Mouse (Mus musculus): ENCODE data around the gene S1pr4. TPM values are rescaled to one million over a fixed set of nuclear protein-coding genes. Genes with fewer than 3 reads are reported as not detected.
A peak's percentile ranks its signal among the peaks of the same experiment; 100 is the strongest.

S1pr4 gene
- total and polyA plus RNA-seq, 2 experiments from 2014 or later = 0.39 TPM; not detected in 1

DNA sequence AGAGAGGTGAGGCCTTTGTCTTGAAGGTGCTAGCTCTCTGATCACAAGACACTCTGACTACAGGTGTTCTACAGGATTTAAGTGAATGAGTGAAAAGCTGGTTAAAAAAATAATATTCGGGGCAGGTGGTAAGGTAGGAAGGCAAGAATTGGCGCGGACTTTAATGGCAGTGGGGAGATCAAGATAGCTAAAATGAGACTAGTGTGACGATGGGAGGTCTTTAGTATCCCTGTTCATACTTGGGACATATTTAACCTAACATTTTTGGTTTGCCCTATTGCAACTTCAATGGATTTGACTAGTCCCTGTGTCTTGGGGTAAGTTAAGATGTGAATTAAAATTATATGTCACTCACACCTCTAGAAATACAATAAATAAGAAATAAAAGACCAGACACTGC, 3.0 kb downstream of the S1pr4 start:
- Histone ChIP-seq H3K4me2 (ENCODE audit: low read depth) (peak overlapping the region; percentile 51), H3K4me3 (ENCODE audit: low read depth, low read length) (peak overlapping the region; percentile 81), H3K36me3 (ENCODE audit: insufficient read depth) (peaks cover 11% of the 10 kb centered on the region), H3K9me3 (ENCODE audit: low read length) (no peaks in the 10 kb centered on the region), H3K27ac (ENCODE audit: low read depth, low read length) (peak overlapping the region; percentile 66), H3K9ac (peak overlapping the region; percentile 91), H3K27me3 (ENCODE audit: insufficient read depth, low read length) (no peaks in the 10 kb centered on the region), H3K4me1 (ENCODE audit: insufficient read depth) (peaks cover 14% of the 10 kb centered on the region)
- ATAC-seq (no peak), DNase-seq (no peak)
- no peak for TF ChIP-seq CTCF (IDR thresholded peaks at IDR 0.05; ENCODE audit: low read depth)
- 28% methylated on average over 4 of the region's 4 CpGs for WGBS

- 0 out of 2 replicates have a peak, but pooled peaks have one; percentile 0 for TF ChIP-seq CTCF (IDR thresholded peaks at IDR 0.05; ENCODE audit: low read depth)
- peak; percentile 98 for ATAC-seq
- Histone ChIP-seq H3K4me3 (ENCODE audit: low read depth, low read length) (peak within 1 kb of the TSS; percentile 81), H3K27me3 (ENCODE audit: insufficient read depth, low read length) (no peaks in the 10 kb centered on the region), H3K9me3 (ENCODE audit: low read length) (no peaks in the 10 kb centered on the region), H3K9ac (peak within 1 kb of the TSS; percentile 91), H3K36me3 (ENCODE audit: insufficient read depth) (peaks cover 17% of the 10 kb centered on the region), H3K27ac (ENCODE audit: low read depth, low read length) (peak within 1 kb of the TSS; percentile 85), H3K4me1 (ENCODE audit: insufficient read depth) (peaks cover 14% of the 10 kb centered on the region), H3K4me2 (ENCODE audit: low read depth) (peak within 1 kb of the TSS; percentile 94)
- WGBS = under 1% methylated on average over 45 of the region's 45 CpGs
- peak; percentile 99 for DNase-seq
Measured at GRCm38 (mm10) chr10:81496264-81496901, 3.5 kb downstream of the S1pr4 start, which contains the start of gene Ncln. Gene Ncln, minus strand, starts transcription at chr10:81496392.

DNA sequence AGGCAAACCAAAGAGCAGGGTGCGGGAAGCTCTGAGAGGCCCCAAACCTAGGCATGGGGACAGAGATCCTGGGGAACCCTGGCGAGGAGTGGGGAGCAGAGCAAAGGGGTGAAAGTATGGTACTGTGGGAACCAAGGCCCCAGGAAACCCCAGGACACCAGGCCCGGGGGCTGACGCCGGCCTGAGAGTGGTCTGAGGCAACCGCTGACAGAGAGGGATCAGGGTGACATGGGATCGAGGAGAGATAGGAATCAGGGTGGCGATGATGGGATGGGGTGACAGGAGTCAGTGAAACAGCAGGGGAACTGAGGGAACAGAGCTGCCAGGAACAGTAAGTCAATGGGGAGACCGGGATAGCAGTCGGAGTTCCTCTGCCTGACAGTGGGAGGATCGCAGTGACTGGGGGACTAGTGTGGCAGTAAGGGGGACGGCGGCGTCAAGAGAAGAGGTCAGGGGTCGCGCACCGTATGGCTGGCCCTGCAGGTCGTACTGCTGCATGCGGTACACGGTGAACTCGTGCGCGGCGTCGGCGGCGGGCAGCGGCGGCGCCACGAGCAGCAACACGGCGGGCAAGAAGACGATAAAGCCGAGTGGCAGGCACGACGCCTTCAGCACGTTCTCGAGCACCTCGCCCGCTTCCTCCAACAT, 4.2 kb downstream of the S1pr4 start:
- TF ChIP-seq CTCF (IDR thresholded peaks at IDR 0.05; ENCODE audit: low read depth) = no peak
- no peak for DNase-seq
- 2% methylated on average over 41 of the region's 41 CpGs for WGBS
- peak overlapping the region; percentile 81 for H3K4me3 ChIP-seq (ENCODE audit: low read depth, low read length)
- peak overlapping the region; percentile 94 for H3K4me2 ChIP-seq (ENCODE audit: low read depth)
- H3K9me3 ChIP-seq (ENCODE audit: low read length) = no peaks in the 10 kb centered on the region
- no peaks in the 10 kb centered on the region for H3K27me3 ChIP-seq (ENCODE audit: insufficient read depth, low read length)
- peaks cover 24% of the 10 kb centered on the region for H3K36me3 ChIP-seq (ENCODE audit: insufficient read depth)
- H3K9ac ChIP-seq = peak overlapping the region; percentile 91
- H3K4me1 ChIP-seq (ENCODE audit: insufficient read depth) = peaks cover 14% of the 10 kb centered on the region
- peak; percentile 43 for ATAC-seq
- H3K27ac ChIP-seq (ENCODE audit: low read depth, low read length) = peak overlapping the region; percentile 85

DNA sequence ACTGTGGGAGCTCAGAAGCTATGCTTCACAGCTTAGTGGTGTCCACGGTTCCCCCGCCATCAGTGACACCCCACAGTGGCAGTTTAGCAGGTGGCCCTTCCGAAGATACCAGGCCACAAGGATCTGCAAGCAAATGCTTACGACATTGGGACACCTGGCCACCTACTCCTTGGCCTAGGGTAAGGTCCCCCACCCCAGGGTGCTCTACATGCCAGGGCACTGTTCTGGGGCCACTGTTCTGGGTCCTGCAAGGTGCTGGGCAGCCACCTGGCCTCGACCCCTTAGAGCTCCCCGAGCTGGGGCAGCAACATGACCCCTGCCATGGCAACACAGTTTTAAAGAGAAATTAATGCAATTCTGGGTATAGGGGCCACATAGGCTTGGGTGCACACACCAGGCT, 4.8 kb downstream of the S1pr4 start:
- DNase-seq (no peak), ATAC-seq (no peak)
- Histone ChIP-seq H3K27ac (ENCODE audit: low read depth, low read length) (no peak overlapping the region), H3K4me2 (ENCODE audit: low read depth) (peak overlapping the region; percentile 94), H3K27me3 (ENCODE audit: insufficient read depth, low read length) (no peaks in the 10 kb centered on the region), H3K9me3 (ENCODE audit: low read length) (no peaks in the 10 kb centered on the region), H3K4me1 (ENCODE audit: insufficient read depth) (peaks cover 14% of the 10 kb centered on the region), H3K4me3 (ENCODE audit: low read depth, low read length) (peak overlapping the region; percentile 81), H3K9ac (peak overlapping the region; percentile 91), H3K36me3 (ENCODE audit: insufficient read depth) (peaks cover 29% of the 10 kb centered on the region)
- no peak for TF ChIP-seq CTCF (IDR thresholded peaks at IDR 0.05; ENCODE audit: low read depth)
- WGBS = 73% methylated on average over 6 of the region's 6 CpGs

DNA sequence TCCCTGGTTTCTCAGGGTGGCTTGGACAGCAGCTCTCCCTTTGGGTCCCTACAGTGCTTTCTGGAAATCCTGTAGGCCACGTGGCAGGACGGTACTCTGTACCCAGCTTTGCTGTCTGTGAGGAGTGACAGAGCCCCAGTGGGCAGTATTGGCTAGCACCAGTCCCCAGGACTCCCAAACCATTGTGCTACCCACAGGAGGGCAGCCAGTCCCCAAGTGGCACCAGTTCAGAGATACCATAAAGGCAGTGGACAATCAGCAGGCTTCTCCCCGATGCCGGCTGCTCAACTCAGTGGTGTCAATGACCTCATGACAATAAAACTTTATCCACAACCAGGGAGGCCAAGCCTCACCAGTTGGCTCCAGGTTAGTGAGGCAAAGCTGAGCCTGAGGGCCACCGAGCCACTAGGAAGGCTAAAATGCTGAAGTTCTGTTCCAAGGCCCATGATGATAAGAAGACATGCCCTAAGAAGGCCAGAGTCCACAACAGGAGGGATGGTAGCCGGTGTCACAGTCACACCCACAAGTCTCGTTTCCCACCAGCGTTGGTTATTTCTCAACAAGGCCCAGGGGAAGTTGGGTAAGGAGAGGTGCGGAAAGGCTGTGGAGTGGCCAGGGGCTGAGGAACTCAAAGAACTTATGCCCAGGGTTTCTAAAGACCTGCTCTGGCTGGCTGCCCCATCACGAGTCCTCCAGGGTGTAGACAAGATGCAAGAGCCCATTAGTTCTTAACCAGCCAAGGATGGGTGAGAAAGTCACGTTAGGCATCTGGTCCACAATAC, 5.5 kb downstream of the S1pr4 start:
- no peaks in the 10 kb centered on the region for H3K9me3 ChIP-seq (ENCODE audit: low read length)
- H3K4me2 ChIP-seq (ENCODE audit: low read depth) = peak overlapping the region; percentile 94; the same call in 1 of the 2 replicates
- peaks cover 36% of the 10 kb centered on the region for H3K36me3 ChIP-seq (ENCODE audit: insufficient read depth)
- H3K9ac ChIP-seq = no peak overlapping the region
- no peak overlapping the region for H3K4me3 ChIP-seq (ENCODE audit: low read depth, low read length)
- H3K27me3 ChIP-seq (ENCODE audit: insufficient read depth, low read length) = no peaks in the 10 kb centered on the region
- ATAC-seq (no peak), DNase-seq (no peak)
- H3K27ac ChIP-seq (ENCODE audit: low read depth, low read length) = no peak overlapping the region
- 88% methylated on average over 11 of the region's 11 CpGs for WGBS
- peaks cover 14% of the 10 kb centered on the region for H3K4me1 ChIP-seq (ENCODE audit: insufficient read depth)
- no peak for TF ChIP-seq CTCF (IDR thresholded peaks at IDR 0.05; ENCODE audit: low read depth)

DNA sequence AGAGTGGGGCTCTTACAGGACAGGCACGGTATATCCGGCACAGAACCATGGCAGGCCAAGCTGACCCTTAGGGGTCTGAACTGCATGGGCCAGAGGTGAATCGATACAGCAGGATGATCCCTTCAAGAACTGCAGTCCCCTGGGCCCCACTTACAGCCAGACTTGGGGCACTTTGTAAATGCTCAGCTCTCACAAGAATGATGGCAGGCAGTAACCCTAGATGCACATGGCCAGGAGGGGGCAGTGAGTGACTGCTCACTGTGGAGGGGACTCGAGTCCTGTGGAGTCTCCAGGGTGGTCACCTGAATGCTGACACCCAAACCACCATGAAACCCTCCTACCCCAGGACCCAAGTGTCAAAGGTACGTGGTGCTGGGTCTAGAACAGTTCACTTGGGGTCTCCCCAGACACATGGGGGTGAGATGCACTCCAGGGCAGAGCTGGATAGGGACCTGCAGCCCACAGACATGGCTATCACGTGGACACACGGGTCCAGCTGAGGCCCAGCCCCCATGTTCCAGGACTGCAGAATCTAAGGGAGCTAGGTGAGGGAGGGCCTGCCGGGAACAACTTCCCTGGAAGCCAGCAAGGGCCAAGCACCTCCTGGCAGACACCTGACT, 6.2 kb downstream of the S1pr4 start:
- no peaks in the 10 kb centered on the region for H3K9me3 ChIP-seq (ENCODE audit: low read length)
- DNase-seq (no peak), ATAC-seq (no peak)
- WGBS = 83% methylated on average over 8 of the region's 8 CpGs
- H3K9ac ChIP-seq = no peak overlapping the region
- H3K4me2 ChIP-seq (ENCODE audit: low read depth) = no peak overlapping the region
- no peak overlapping the region for H3K4me3 ChIP-seq (ENCODE audit: low read depth, low read length)
- peak; percentile 43 for TF ChIP-seq CTCF (IDR thresholded peaks at IDR 0.05; ENCODE audit: low read depth)
- peaks cover 14% of the 10 kb centered on the region for H3K4me1 ChIP-seq (ENCODE audit: insufficient read depth)
- no peak overlapping the region for H3K27ac ChIP-seq (ENCODE audit: low read depth, low read length)
- H3K27me3 ChIP-seq (ENCODE audit: insufficient read depth, low read length) = no peaks in the 10 kb centered on the region
- peaks cover 44% of the 10 kb centered on the region for H3K36me3 ChIP-seq (ENCODE audit: insufficient read depth)

Measured in forebrain, postnatal 0 days (tissue).